Mouse (Mus musculus) testis, postnatal 14 days (tissue): ENCODE results near the gene Rpl34.

ENCODE experiments used
- DNase-seq: peaks from one replicate; pipeline ENCODE4 v3.0.0; 2021; ENCODE audit warnings: low spot score

Gene Rpl34

GRCm38 (mm10) chr3:130712891-130713290 is 17.3 kb downstream of the Rpl34 start:
- no peak for DNase-seq

DNA sequence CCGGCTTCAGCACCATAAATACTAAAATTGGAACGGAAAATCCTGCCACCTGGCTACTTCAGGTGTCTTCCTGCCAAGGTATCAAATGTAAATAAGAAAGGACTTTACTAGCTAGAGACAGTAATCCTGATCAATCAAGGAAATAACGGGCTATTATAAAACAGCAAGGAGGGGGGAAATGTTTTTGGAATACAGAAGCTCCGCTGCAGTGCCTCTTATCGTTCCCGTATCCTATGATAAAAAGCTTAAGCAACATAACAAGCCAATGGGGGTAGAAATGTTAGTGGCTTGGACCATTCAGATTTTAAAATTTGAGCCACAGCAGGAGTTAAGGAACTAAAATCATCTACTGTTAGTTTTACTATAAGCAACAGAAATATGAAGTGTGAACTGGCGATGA is 20.1 kb downstream of the Rpl34 start:
- DNase-seq, result no peak

DNA sequence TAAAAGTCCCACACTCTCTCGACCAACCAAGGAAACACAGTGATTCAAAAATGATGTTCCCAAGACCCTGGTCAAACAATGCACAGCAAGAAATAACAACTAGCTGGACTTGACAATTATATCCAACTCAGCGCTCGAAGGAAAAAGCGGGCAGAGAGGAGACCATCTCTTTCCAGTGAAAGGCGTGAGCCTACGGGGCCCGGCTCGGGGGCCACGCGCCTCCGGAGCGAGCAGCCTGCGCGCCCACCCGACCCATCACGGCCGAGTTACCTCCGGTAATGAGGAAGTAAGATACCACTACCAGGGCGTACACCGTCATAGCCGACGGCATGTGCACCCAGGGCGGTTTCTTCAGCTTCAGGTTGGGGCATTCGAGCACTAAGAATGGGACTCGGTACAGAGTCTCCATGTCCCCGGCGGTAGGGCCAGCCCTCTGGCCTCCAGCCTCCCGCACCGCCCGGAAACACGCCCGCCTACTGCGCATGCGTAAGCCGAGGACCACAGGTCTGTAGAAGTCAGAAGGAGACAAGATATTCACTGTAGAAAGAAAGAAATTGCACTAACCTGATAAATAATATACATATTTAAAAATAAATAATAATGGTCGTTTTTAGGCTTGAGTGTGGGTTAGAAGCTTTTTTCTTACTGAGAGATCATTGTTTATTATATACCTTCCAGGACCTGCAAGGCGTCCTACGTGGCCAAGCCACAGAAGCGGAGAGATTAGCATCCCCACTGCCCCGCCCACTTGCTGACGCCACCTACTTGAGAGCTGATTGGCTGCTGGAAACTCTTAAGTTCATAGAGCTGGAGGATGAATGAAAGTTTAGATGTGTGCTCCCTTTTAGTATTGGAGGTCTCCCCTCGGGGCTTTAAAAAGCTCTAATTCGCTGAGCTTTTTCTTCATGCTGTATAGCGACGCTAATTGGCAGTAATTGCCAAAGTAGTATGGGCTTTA is 21.0 kb downstream of the Rpl34 start, which contains the start of gene Ostc:
TSS of gene Ostc (minus strand) at position 478 of the 958 bp plus-strand sequence.
- peak; percentile 97 for DNase-seq

- no peak for DNase-seq
Measured at GRCm38 (mm10) chr3:130708529-130708928, 21.7 kb downstream of the Rpl34 start.

DNA sequence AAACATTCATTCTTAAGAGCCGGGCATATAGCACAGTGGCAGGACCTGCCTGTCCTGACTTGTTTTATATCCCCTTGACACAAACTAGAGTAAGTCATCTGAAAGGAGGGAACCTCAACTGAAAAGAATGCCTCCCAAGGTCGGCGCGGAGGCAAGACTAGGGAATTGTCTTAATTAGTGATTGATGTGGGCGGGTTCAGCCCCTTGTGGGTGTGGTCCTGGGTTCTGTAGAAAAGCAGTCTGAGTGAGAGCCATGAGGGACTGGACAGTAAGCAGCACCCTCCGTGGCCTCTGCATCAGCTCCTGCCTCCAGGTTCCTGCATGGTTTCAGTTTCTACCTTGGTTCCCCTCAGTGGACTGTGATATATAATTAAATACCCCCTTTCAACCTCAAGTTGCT is 27.9 kb downstream of the Rpl34 start:
- DNase-seq, result no peak

- DNase-seq, result no peak
Measured at GRCm38 (mm10) chr3:130697622-130698021, 32.6 kb downstream of the Rpl34 start.

- DNase-seq, result peak; percentile 88
Measured at GRCm38 (mm10) chr3:130694705-130695104, 35.5 kb downstream of the Rpl34 start.

GRCm38 (mm10) chr3:130694041-130694593 is 36.1 kb downstream of the Rpl34 start:
- DNase-seq, result no peak

- DNase-seq, result no peak
Measured at GRCm38 (mm10) chr3:130691596-130692170, 38.5 kb downstream of the Rpl34 start.

GRCm38 (mm10) chr3:130690834-130691595 is 39.2 kb downstream of the Rpl34 start:
- DNase-seq, result no peak

DNA sequence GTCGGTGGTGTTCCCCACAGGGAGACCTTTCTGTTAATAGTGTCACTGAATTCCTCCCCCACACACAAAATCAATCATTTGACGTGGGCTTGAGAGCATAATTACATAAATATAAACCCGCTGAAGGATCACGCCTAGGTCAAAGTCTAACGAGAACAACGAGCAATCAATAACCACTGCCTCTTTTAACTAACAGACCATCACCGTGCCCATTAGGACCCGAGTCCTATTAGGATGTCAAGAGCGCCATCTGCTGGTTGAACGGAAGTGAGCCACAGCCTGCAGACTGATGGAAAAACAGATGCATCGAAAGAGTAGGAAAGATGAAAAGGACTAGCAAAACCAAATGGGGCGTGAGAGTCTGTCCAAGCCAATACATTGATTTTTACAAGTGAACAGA is 40.6 kb downstream of the Rpl34 start:
- peak; percentile 73 for DNase-seq

GRCm38 (mm10) chr3:130687051-130687450 is 43.1 kb downstream of the Rpl34 start:
- no peak for DNase-seq

GRCm38 (mm10) chr3:130685014-130685366 is 45.2 kb downstream of the Rpl34 start:
- no peak for DNase-seq

- DNase-seq, result no peak
Measured at GRCm38 (mm10) chr3:130684276-130685013, 45.8 kb downstream of the Rpl34 start.

DNA sequence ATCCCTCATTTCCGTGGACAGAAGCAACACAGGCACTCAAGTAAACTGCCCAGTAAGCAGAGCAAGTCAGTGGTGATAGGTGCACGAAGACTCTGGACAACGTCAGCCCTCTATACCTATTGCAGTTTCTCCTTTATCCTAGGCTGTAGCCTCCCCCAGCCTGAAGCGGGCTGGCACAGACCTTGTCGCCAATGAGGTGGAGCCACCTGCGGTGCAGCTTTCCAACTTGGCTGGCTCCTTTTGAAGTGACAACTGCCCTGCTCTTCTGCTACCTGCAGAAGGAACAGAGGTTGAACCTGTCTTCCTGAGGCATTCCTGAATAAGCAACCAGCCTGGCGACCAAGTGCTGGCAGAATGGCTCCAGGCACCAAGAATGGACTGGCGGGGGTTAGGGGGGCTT is 46.4 kb downstream of the Rpl34 start:
- no peak for DNase-seq

DNA sequence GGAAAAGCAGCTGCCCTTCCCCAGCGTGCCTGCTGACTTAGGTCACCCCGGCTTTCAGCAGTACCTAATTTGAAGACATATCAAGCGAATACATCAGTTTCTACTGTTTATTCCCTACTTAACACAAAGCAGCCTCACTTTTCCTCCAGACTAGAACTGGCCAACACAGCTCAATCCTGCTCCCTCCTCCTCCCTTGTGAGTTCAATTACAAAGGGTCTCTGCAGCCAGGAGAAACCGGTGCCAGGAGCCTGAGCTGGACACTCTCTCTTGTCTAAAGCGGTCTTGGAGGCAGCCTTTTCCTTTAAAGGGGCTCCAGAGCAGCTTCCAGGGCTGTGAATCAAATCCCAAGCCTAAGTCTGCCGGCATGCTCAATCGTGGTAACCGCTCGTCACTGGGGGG is 48.0 kb downstream of the Rpl34 start:
- no peak for DNase-seq

- no peak for DNase-seq
Measured at GRCm38 (mm10) chr3:130681226-130681625, 49.0 kb downstream of the Rpl34 start.

DNA sequence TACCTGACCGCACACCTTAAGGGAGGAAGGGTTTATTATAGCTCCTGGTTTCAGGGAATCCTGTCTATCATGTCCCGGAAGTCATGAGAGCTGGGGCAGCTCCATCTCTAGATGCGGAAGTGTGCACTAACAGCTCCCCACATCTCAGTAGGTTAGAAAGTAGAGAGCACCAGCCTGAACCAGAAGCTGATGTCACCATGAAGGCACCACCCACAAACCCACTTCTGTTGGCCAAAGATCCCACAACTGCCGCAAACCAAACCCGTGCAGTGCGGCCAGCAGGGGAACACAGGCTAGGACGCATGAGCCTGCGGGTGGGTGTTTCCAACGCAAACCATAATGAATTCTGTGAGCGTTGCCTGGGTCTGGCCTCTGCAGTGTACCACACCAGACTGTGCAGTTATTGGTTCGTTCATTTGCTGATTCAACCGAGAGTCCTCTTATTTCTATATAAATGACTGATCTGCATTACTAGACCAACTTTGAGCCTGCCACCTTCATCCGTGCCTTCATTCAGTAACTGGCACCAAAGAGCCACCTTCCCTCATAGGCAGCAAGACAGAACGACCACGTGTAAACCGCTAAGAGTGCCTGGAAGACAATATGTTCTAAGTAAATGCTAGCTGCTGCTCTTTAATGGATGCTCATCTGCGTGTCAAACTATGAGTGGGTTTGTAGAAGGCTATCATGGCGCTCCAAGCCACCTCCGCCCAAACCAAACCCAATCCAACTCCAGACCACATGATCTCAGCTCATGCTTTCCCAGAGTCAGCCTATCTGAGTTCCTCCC is 52.3 kb downstream of the Rpl34 start:
- DNase-seq, result no peak
